Mouse (Mus musculus): ENCODE measurements at regions not wholly inside any gene's neighbourhood (a gene's known extent, or its start where the extent isn't known, plus 50 kb on each side); places are given as distances from the start of the nearest gene placed in this dataset.

DNA sequence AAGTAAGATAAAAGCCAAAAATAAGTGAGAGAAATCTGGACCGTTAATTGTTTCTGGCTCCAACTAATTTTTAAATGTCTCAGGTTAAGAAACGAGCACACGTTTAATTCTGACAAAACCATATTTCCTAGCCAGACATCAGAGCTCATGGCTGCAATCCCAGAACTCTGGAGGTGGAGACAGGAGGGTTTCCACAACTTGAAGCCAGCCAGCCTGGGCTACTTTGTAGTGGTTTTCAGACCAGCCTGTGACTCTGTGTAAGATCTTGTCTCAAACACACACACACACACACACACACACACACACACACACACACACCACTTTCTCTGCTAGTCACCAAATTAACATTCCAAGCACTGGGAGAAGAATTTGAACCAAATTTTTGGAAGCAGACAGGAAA, 174.2 kb downstream of the Efnb2 start:
- DNase-seq = no peak
- intact Hi-C loops (cut with DNase I) = no loop called here

GRCm38 (mm10) chr8:8485252-8485651, 175.8 kb downstream of the Efnb2 start:
- intact Hi-C loops (cut with DNase I) = no loop called here
- DNase-seq = no peak

DNA sequence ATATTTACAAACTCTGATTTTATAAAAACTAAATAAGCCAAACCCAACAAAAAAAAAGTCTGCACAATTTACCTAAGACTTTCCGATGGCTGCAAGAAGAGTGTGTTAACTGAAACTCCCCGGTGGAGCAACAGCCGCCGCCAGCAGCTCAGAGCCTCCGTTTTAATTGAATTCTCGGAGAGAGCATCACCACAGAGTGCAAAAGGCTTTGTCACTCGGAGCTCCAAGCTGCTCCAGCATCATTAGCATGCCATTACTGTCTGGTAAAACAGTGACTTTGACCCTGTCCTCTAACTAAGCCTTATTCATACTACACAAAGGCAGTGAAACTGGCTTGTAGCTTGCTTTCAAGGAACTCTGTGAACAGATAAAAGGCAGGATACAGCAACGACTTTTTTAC, 176.5 kb downstream of the Efnb2 start:
- intact Hi-C loops (cut with DNase I) = no loop called here
- DNase-seq = no peak

DNA sequence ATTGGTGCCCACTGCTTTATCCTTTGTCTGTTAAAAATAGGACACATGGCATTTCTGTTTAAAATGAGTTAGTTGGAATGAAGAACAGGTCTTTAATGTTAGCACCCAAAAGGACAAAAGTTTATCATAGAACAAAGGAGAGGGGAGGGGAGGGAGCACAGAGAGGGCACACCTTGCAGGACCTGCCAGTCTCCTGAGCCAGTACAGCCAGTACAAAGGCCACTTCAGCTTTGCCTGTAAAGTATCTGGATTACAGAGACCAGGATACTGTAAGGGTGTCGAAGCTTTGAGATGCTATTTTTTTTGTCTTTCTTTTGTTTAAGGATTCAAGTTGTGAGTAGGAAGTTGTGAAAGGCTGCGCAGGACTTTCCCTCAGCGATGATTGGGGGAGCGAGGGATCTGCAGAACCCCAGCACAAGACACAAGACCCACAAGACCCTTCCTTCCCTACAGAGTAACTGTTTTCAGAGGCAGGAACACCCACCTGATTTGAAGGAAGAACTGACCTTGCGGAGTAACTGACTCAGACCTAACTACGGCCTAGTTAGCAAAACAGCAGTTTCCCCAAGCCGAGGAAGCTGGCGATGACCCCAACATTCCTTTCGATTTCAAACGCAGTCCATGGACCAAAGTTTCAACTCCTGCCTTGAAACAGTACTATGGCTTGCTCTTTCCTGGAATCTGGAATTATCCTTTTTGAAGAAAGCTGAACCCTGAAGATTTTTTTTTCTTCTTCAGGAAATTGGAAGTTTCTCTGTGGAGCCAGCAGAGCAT, 178.1 kb downstream of the Efnb2 start:
- intact Hi-C loops (cut with DNase I) = no loop called here
- peak; percentile 13 to 46 for DNase-seq

DNA sequence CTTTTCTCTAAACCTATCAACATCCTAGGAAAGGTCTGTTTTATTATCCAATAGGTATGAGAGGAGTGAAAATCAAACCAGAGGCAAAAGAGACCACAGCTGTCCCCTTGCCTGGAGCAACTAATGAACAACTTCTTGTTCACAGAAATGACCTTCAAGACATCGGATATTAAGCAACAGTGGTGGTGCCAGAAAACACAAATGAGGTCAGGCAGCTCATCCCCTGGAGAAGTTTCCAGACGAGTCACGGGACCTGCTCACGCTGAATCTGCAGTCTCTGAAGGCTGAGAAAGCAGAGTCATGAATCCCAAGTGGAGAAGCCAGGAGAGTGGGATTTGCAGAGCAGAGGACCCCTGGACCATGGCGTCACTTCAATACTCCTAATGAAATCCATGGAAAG, 183.6 kb downstream of the Efnb2 start:
- intact Hi-C loops (cut with DNase I) = no loop called here

GRCm38 (mm10) chr8:8468552-8468951, 192.5 kb downstream of the Efnb2 start:
- intact Hi-C loops (cut with DNase I) = no loop called here
- no peak for DNase-seq

More for the DNA sequence above, 183.6 kb downstream of the Efnb2 start:
- peak in 1 of 2 experiments; percentile 26 for DNase-seq

- intact Hi-C loops (cut with DNase I) = no loop called here
- no peak for DNase-seq
Measured at GRCm38 (mm10) chr8:8466526-8467244, 194.4 kb downstream of the Efnb2 start.

GRCm38 (mm10) chr8:8462455-8462854, 198.6 kb downstream of the Efnb2 start:
- no peak for DNase-seq
- intact Hi-C loops (cut with DNase I) = no loop called here

- intact Hi-C loops (cut with DNase I) = no loop called here
- DNase-seq = no peak
Measured at GRCm38 (mm10) chr8:8457536-8457935, 203.5 kb downstream of the Efnb2 start.

- intact Hi-C loops (cut with DNase I) = no loop called here
- DNase-seq = no peak
Measured at GRCm38 (mm10) chr8:8453944-8454343, 207.1 kb downstream of the Efnb2 start.

DNA sequence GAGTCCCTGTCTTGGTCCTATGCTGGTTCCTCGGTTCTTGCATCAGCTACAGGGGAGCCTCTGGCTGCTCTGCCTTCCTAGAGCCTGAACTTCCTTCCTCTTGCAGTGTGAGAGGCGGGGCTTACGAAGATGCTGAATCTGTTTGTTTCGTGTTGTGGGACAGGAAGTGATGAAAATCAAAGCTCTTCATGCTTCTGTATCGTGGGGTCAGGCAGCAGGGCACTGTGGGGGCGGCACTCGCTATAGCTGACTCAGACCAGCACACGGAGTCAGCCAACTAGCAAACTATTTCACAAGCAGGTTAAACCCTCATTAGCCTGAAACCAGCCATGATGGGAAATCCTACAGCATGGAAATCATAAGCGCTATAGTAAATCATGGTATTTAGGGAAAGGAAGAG, 208.8 kb downstream of the Efnb2 start:
- DNase-seq = no peak

GRCm38 (mm10) chr8:8448911-8449310, 212.1 kb downstream of the Efnb2 start:
- intact Hi-C loops (cut with DNase I) = no loop called here
- DNase-seq = no peak

More for the DNA sequence above, 208.8 kb downstream of the Efnb2 start:
- intact Hi-C loops (cut with DNase I) = no loop called here

DNA sequence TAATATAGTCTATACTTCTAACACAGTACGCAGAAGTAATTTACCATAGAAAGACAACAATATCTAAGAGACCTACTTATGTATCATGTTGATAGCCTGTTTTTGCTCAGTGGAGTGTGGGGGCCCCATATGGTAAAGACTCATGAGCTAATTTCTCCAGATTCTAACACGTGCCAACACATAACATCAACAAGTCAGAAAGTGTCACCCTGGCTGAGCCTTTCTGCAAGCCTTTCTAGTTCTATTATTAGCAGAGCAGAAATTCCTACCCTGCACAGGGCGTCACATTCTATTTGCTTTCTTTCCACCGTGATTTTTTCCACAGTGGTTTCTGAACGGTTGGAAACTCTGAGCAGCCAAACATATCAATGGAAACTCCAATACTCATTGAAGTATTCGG, 219.5 kb downstream of the Efnb2 start:
- no peak for DNase-seq

DNA sequence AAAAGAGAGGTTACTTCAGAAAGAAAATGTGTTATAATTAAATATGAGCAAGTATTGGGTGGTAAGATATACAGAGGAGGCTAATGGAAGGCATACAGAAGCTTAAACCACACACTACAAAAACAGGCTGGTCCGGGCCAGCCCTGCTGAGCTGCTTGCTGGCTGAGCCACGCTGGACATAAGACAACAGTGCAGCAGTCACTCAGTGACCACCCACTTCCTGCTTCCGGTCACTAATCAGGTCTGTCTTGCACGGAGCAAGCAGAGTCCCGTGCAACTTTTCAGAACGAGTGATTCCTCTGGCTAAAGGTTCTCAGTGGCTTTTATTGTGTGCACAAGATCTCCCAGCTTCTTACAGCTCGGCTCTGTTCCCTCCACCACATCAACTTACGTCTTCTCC, 220.1 kb downstream of the Efnb2 start:
- DNase-seq = no peak
- intact Hi-C loops (cut with DNase I) = no loop called here

More for the DNA sequence above, 219.5 kb downstream of the Efnb2 start:
- intact Hi-C loops (cut with DNase I) = no loop called here

DNA sequence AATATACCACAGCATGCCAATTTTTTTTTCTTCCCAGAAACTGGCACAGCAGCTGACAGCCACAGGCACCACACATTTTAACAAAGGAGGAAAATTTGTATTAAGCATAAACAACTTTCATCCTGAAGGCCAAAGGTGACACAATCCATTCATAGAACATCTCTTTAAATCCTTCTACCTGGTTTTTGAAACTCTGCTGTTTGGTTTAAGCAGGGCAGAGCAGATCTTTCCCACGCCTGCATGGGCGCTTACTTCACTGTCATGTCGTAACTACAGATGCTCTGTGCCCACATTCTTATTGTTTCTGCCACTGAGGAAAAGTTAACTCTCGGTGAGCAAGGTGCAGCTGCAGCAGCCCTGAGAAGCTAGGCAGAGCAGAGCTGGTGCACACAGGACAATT, 234.8 kb downstream of the Efnb2 start:
- DNase-seq = no peak
- intact Hi-C loops (cut with DNase I) = no loop called here

GRCm38 (mm10) chr8:8423443-8423842, 237.6 kb downstream of the Efnb2 start:
- intact Hi-C loops (cut with DNase I) = no loop called here
- no peak for DNase-seq

GRCm38 (mm10) chr8:8421713-8422112, 239.3 kb downstream of the Efnb2 start:
- intact Hi-C loops (cut with DNase I) = no loop called here
- no peak for DNase-seq

DNA sequence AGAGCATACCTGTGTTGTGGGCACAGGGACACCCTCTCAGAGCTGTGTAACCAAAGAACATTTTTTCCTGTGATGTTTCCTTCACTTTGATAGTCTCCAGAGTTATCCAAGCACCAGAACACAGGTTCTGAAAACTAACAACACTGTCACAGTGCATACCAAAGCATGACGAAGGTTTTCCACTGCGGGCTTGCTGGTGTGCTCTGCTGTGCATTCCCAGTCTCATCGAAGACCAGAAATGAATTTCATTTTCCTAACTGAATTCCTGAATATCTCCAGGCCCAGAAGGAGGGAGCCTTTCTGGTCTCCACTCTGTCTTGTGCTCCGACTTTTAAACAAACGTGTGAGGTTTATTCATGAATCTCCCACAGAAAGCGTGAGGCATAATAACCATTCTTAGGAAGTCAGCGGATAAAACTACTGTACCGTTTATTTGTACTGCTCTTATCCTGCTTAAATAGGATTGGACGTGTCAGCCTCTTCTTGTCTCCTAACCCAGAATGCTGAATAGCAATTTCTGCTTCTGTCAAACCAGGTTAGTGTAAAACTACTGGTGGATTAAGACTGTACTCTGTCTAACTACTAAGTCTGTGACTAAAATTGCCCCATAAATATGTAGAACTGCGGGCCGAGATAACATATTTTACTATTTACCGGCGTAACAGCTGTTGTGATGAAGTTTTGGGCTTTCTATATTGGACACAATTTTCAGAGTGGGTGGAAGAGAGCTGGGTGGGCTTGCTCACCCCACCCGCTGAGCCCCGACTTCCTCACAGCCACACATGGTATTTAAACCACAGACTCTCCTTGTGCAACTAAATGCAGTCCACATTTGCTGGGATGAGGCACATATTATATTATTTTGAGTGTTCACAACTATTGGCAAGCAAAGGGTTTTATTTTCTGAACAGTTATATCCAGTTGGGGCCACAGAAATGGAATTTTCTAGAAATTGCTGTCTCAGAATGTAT, 241.4 kb downstream of the Efnb2 start:
- intact Hi-C loops (cut with DNase I) = no loop called here

GRCm38 (mm10) chr8:8418929-8419328, 242.1 kb downstream of the Efnb2 start:
- intact Hi-C loops (cut with DNase I) = no loop called here
- DNase-seq = no peak

More for the DNA sequence above, 241.4 kb downstream of the Efnb2 start:
- DNase-seq = no peak

DNA sequence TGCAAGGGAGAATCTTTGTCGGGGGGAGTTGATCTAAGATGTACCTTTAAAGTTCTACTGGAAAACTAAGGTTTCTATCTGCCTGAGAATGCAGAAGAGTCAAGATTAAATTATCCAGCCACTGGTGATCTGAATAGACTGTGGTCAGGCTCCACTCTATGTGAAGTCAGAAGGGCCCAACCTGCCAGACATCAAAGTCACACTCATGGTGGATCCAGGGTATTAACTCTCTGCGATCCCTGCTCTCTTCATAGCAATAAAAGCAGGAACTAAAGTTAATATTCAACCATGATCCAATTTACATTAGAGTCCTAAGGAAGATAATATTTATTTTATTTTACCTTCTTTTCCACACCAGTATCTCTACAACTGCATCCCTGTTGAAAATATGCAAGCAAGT, 242.5 kb downstream of the Efnb2 start:
- DNase-seq = no peak
- intact Hi-C loops (cut with DNase I) = no loop called here

All from gastrocnemius, postnatal 36 days (tissue).